Mouse (Mus musculus) kidney, postnatal 4 days (tissue): Measurements from ENCODE around the gene Plxna4.
A peak's percentile ranks its signal among the peaks of the same experiment; 100 is the strongest.
"Not testable (repeated sequence)": the region's sequence is repeated elsewhere in the genome, so short reads cannot be mapped to it uniquely, and the experiment has no call there.

ENCODE experiments used
- DNase-seq, 2 experiments: peaks; one replicate each; pipeline ENCODE4 v3.0.0; 2021; ENCODE audit warnings: mixed read lengths in 2 of 2

Plxna4 gene

DNA sequence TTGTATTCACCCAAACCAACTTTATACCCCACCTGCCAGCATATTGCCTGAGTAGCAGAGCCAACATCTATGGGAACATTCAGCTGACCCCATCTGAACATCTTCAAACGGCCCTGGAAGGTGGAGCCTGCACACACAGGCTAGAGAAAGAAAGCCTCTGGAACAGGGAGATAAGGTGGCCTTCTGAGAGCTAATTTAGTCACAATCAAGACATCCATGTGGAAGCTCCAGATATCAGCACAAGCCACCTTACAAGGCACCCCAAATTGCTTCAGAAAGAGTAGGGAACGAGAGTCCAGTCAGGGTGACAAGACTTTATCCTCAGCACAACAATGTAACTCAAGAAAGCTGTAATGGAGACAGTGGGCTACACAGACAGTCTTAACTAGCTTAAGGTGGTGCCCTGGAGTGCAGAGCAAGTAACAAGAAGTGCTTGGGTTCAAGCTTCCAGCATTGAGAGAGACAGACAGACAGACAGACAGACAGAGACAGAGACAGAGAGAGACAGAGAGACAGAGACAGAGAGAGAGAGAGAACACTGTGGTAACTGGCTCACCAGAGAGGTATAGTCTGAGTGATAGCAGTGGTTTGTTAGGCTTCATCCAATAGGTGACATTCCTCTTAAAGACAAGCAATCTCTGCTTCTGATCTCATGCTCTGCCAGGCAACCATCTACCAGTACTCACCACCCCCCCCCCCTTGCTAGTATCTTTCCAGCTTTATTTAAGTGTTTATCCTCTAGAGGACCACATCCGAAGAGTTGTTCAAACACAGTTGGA lies 53.8 kb downstream of the Plxna4 start:
- no peak for DNase-seq

GRCm38 (mm10) chr6:32528081-32528570 lies 59.9 kb downstream of the Plxna4 start:
- DNase-seq = no peak

DNA sequence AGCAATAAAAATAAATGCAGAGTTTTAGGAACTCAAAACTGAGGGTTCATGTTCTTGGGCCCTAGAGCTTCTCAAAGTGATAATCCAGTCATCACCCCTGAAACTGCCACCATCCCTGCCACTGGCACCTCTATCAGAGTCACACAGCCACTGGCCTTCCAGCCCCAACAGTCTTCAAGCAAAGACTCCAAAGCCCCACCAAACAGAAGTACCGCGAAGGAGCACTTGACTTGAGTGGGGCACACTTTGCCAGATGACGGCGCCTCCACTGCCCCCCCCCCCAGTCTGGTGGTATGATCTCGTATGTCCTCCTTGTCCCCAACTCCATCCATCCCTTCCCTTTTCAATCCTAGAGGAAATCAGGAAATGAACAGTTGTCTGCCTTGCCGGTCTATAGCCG lies 60.5 kb downstream of the Plxna4 start:
- no peak for DNase-seq

- DNase-seq = no peak
Measured at GRCm38 (mm10) chr6:32526762-32527161, 61.2 kb downstream of the Plxna4 start.

GRCm38 (mm10) chr6:32520097-32520496 lies 67.9 kb downstream of the Plxna4 start:
- no peak for DNase-seq

- no peak for DNase-seq
Measured at GRCm38 (mm10) chr6:32518617-32519016, 69.4 kb downstream of the Plxna4 start.

- DNase-seq = no peak
Measured at GRCm38 (mm10) chr6:32514096-32514495, 73.9 kb downstream of the Plxna4 start.

DNA sequence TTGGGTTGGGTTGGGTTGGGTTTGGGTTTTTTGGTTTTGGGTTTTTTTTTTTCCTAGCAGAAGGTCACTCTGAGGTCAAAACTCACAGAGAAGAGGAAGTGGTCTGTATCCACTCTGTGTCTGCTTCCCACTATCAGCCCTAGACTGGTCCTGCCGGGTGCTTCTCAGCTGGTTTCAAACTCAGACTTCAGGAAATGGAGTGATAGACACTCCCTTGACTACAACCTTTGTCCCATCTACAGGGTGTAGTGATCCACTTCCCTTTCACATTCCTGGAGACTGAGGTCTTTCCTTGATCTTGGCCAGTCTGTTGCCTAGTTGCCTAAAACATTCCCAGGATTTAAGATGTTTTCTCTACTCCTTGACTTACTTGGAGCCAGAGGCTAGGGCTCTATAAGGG lies 76.0 kb downstream of the Plxna4 start:
- no peak for DNase-seq

DNA sequence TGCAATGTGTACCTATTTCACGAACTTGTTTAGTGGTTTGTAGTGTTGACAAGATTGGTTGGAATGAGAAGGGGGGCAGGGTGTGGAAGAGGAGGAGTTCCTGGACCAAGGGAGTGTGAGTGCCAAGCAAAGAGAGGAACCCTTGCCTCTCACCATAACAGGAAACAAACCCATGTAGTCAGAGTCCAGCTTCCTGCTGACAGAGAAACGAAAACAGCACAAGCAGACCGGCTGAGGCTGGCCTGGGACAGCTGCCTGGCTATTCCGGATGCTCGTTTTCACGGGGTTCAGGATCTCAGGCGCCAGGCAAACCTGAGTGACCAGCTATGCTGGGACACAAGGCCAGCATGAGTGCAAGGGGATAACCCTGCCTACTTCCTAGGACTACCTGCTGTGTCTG lies 77.1 kb downstream of the Plxna4 start:
- peak; percentile 19 to 57 for DNase-seq

- DNase-seq = no peak
Measured at GRCm38 (mm10) chr6:32510491-32510890, 77.5 kb downstream of the Plxna4 start.

- DNase-seq = no peak
Measured at GRCm38 (mm10) chr6:32509046-32509445, 78.9 kb downstream of the Plxna4 start.

DNA sequence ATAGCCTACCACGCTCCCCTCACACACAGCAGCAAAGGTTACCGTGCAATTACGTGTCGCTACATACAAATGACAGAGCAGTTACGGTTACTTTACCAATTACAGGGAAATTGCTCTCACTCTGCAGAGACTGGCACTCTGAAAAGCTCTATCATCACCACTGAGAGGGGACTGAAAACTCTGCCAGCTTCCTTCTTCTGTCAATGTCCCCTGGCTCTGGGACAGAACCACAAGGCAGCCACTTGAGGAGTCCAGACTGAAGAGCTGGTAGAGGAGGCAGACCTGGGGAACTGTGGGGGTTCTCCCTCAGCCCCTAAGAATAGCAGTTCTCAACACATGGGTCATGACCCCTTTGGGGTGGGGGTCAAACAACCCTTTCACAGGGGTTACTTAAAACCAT lies 83.0 kb downstream of the Plxna4 start:
- no peak for DNase-seq

DNA sequence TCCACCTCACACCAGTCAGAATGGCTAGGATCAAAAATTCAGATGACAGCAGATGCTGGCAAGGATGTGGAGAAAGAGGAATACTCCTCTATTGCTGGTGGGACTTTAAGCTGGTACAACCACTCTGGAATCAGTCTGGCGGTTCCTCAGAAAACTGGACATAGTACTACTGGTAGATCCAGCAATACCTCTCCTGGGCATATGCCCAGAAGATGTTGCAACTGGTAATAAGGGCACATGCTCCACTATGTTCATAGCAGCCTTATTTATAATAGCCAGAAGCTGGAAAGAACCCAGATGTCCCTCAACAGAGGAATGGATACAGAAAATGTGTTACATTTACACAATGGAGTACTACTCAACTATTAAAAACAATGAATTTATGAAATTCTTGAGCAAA lies 86.8 kb downstream of the Plxna4 start:
- DNase-seq = not testable (repeated sequence)

DNA sequence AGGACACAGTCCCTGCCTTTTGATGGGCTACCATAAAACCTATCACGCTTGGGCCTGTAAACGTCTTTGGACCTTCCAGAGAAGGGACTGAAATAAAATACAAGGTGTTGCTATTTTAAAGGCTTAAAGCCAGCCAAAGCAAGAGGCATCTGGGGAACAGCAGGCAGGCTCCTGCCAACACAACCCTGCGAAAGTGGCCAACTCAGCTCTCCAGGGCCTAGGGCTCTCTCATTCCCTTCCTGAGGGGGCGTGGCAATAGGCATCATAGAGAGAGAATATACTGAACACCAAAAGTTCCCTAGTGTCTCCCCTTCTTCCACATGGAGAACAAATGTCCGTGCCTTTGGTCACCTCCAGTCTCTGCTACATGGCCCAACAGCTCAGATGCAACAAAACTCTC lies 89.9 kb downstream of the Plxna4 start:
- no peak for DNase-seq

DNA sequence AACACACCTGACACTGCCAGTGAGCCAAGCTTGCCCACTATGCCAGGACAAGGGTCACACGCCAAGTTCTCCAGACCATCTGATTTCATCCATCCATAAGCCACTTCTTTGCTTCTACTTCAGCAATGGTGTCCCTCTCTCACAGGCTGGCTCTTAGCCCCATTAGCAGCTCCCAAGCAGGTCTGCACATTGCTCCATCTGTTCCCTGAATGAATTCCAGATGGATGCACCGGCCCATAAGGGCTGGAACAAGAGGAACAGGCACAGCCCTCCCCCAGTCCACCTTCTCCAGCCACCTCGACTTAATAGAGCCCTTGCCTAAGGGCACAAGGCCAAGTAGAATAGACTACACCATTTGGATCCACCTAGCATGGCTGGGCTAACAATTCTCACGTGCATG lies 91.9 kb downstream of the Plxna4 start:
- no peak for DNase-seq

DNA sequence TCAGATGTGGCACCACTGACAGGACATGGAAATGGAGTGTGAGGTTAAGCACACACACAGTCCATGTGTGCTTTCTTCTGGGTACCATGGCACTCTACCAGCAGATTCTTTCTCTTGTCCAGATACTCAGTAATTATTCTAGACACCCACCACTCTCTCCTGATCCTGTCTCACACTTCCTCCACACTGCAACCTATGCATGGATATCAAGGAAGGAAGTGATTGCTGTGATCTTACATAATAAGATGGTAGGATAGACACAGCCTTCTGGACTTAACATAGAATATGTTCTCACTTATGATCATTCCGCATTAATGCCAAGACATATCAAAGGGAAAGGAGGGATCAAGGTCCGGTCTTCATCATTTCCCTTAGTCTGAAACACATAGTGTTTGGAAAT lies 92.5 kb downstream of the Plxna4 start:
- DNase-seq = no peak

DNA sequence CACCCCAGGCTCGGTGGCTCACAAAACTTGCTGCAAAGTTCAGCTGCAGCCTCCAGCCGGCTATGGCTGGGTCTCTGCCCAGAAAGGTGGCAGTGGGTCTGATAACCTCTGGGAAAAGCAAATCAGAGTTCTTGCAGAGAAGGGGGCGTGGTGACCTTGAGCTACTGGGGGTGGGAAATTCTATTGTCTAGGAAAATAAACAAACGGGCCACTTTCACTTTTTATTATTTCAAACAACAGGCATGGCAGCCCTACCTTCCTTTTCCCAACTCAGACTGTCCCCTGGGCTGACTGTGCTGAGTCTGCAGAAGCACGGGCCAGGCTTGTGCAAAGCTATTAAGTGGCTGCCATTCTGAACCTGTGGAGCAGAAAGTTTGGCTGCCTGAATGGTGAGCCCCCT lies 94.4 kb downstream of the Plxna4 start:
- peak; percentile 39 to 61 for DNase-seq

GRCm38 (mm10) chr6:32487121-32487520 lies 100.9 kb downstream of the Plxna4 start:
- peak in 1 of 2 experiments; percentile 32 for DNase-seq

- no peak for DNase-seq
Measured at GRCm38 (mm10) chr6:32482469-32482868, 105.5 kb downstream of the Plxna4 start.

- DNase-seq = peak in 1 of 2 experiments; percentile 31
Measured at GRCm38 (mm10) chr6:32480741-32481140, 107.3 kb downstream of the Plxna4 start.

DNA sequence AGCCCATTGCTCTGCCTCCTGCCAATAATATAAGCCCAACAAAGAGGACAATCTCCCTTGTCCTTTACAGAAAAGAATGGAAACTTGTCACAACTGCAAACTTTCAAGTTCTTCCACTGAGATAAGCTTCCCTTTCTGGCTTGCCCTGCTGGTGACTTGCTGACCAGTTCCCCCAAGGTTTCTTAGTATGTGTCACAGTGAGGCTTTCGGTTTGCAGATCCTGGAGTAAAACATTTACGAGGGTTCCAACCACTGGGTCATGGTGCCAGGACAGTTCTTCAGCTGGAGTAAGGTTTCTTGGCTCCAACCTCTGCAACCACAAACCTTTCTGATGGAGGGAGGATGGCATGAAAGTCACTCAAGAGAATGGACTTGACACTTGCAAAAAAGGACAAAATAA lies 108.2 kb downstream of the Plxna4 start:
- no peak for DNase-seq

- DNase-seq = peak; percentile 76 to 78
Measured at GRCm38 (mm10) chr6:32479193-32479758, 108.7 kb downstream of the Plxna4 start.

- DNase-seq = no peak
Measured at GRCm38 (mm10) chr6:32475958-32476357, 112.0 kb downstream of the Plxna4 start.

GRCm38 (mm10) chr6:32472062-32472461 lies 115.9 kb downstream of the Plxna4 start:
- no peak for DNase-seq

DNA sequence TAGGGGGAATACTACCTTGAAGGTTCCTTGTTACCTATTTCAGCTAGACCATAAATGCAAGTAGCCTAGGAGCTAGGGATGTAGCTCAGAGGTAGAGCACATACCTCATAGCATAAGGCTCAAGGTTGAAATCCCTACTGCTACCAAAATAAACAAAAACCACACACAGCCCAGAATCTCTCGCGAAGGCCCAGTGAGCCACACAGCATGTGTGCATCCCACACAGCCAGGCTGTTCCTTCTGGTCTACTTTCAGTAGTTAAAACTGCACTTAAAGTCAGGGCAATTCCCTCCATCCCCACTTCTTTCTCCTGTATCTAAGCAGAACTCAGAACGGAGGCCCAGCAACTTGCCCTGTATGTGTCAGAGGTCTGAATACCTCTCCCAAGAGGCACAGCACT lies 116.4 kb downstream of the Plxna4 start:
- no peak for DNase-seq
